ENCODE assay signal across 14 mouse cellular contexts in genomic region chr7:4732968-4733392, GRCm38 (mm10). TPM values are rescaled to one million over a fixed set of nuclear protein-coding genes. Genes with fewer than 3 reads are reported as not detected.
DNase-seq lines count a peak whose midpoint lies in the region; ATAC-seq and TF ChIP-seq lines count a peak whose summit lies in the region.
"Had no signal": no experiment of that assay in that cellular context is flagged by ENCODE, and none has a peak within 500 bp of the region (broad histone marks: within the 10 kb centered on the region; RNA-seq: fewer than 3 reads in every experiment).

No protein-coding gene starts in this region.

- H3K27me3 ChIP-seq in kidney, adult 2 months (replicated peaks; ENCODE audit: control insufficient read depth, insufficient read depth, low read length), result no peaks in the 10 kb centered on the region
- no peaks in the 10 kb centered on the region for H3K27me3 ChIP-seq in kidney, embryonic 16.5 days (ENCODE audit: insufficient read depth, low read length)
- H3K27me3 ChIP-seq in intestine, postnatal 0 days (replicated peaks; ENCODE audit: control insufficient read depth, insufficient read depth, low read length), result no peaks in the 10 kb centered on the region
- H3K27me3 ChIP-seq in liver, embryonic 14.5 days (ENCODE audit: control insufficient read depth, insufficient read depth, low read length), result no peaks in the 10 kb centered on the region
- H3K27me3 ChIP-seq in hindbrain, embryonic 11.5 days (ENCODE audit: control insufficient read depth, insufficient read depth, low read length), result no peaks in the 10 kb centered on the region
- H3K27me3 ChIP-seq: hindbrain, embryonic 15.5 days had no signal

- H3K9me3 ChIP-seq in kidney, embryonic 16.5 days (ENCODE audit: low read length), result no peaks in the 10 kb centered on the region
- no peaks in the 10 kb centered on the region for H3K9me3 ChIP-seq in intestine, postnatal 0 days (ENCODE audit: control insufficient read depth)
- no peaks in the 10 kb centered on the region for H3K9me3 ChIP-seq in liver, embryonic 14.5 days (ENCODE audit: control insufficient read depth, low read length)
- H3K9me3 ChIP-seq in hindbrain, embryonic 11.5 days (ENCODE audit: control insufficient read depth, low read length), result no peaks in the 10 kb centered on the region
- H3K9me3 ChIP-seq: hindbrain, embryonic 15.5 days had no signal

- peak; percentile 74 for DNase-seq in kidney, adult 2 months
- DNase-seq in liver, embryonic 14.5 days (ENCODE audit: low read depth in 3 of 3, low spot score in 3 of 3), result no peak
- DNase-seq in cerebellum, adult 11-12 months, result no peak
- DNase-seq in thymus, postnatal 14 days, result no peak
- DNase-seq in left cerebral cortex, postnatal 14 days (ENCODE audit: low spot score in 2 of 2), result no peak
- DNase-seq in hindbrain, embryonic 11.5 days (ENCODE audit: low spot score), result no peak
- DNase-seq: lung, adult 18-20 months had no signal

- peaks cover 18% of the 10 kb centered on the region; the same call in 1 of the 2 replicates for H3K4me1 ChIP-seq in kidney, adult 2 months (ENCODE audit: control insufficient read depth, insufficient read depth, low read length)
- no peaks in the 10 kb centered on the region for H3K4me1 ChIP-seq in kidney, embryonic 16.5 days (ENCODE audit: insufficient read depth, low read length)
- H3K4me1 ChIP-seq in intestine, postnatal 0 days (replicated peaks; ENCODE audit: control insufficient read depth, insufficient read depth, low read length), result no peaks in the 10 kb centered on the region
- H3K4me1 ChIP-seq in liver, embryonic 14.5 days (replicated peaks; ENCODE audit: control insufficient read depth in 2 of 2, insufficient read depth in 2 of 2, low read length in 1 of 2), result peaks cover 12 to 14% of the 10 kb centered on the region in 2 experiments
- H3K4me1 ChIP-seq in hindbrain, embryonic 11.5 days (replicated peaks; ENCODE audit: control insufficient read depth, insufficient read depth, low read length), result no peaks in the 10 kb centered on the region
- H3K4me1 ChIP-seq: heart, embryonic 12.5 days; hindbrain, embryonic 15.5 days had no signal

- no peaks in the 10 kb centered on the region for H3K36me3 ChIP-seq in kidney, adult 2 months (ENCODE audit: control insufficient read depth, insufficient read depth, low read length)
- no peaks in the 10 kb centered on the region for H3K36me3 ChIP-seq in kidney, embryonic 16.5 days (ENCODE audit: insufficient read depth, low read length)
- no peaks in the 10 kb centered on the region for H3K36me3 ChIP-seq in intestine, postnatal 0 days (ENCODE audit: control insufficient read depth, insufficient read depth)
- H3K36me3 ChIP-seq in liver, embryonic 14.5 days (replicated peaks; ENCODE audit: control insufficient read depth, insufficient read depth, low read depth), result no peaks in the 10 kb centered on the region
- no peaks in the 10 kb centered on the region for H3K36me3 ChIP-seq in hindbrain, embryonic 11.5 days (ENCODE audit: control insufficient read depth, insufficient read depth, low read length)
- H3K36me3 ChIP-seq: heart, embryonic 12.5 days; hindbrain, embryonic 15.5 days had no signal

- 37% methylated on average over 6 of the region's 6 CpGs for WGBS in kidney, adult 2 months
- WGBS in kidney, embryonic 16.5 days, result 63% methylated on average over 6 of the region's 6 CpGs
- WGBS in intestine, postnatal 0 days, result 27% methylated on average over 6 of the region's 6 CpGs
- WGBS in liver, embryonic 14.5 days (ENCODE audit: insufficient replicate concordance), result 21% methylated on average over 6 of the region's 6 CpGs
- WGBS in hindbrain, embryonic 11.5 days, result 77% methylated on average over 6 of the region's 6 CpGs

- no peak for ATAC-seq in kidney, embryonic 16.5 days (ENCODE audit: low FRiP score, low TSS enrichment)
- ATAC-seq in intestine, postnatal 0 days, result peak; percentile 99
- ATAC-seq in liver, embryonic 14.5 days (ENCODE audit: insufficient read depth), result peak; percentile 82
- no peak for ATAC-seq in hindbrain, embryonic 11.5 days (ENCODE audit: low FRiP score)

- intact Hi-C loops in left cerebral cortex, postnatal 14 days (cut with DNase I), result no loop called here

- TF ChIP-seq EP300 in liver, embryonic 14.5 days (IDR thresholded peaks at IDR 0.05; ENCODE audit: low read depth), result peak; percentile 66

- TF ChIP-seq POLR2A in kidney, adult 2 months (IDR thresholded peaks at IDR 0.05; ENCODE audit: low read depth, low read length), result no peak

- H3K27ac ChIP-seq in kidney, adult 2 months (ENCODE audit: insufficient read depth, low read depth, low read length), result no peak overlapping the region
- no peak overlapping the region for H3K27ac ChIP-seq in kidney, embryonic 16.5 days (ENCODE audit: low read length)
- H3K27ac ChIP-seq in intestine, postnatal 0 days (ENCODE audit: low read depth, low read length), result no peak overlapping the region
- peak overlapping the region; percentile 46; the same call in 1 of the 2 replicates for H3K27ac ChIP-seq in liver, embryonic 14.5 days
- H3K27ac ChIP-seq in hindbrain, embryonic 11.5 days (ENCODE audit: low read depth, low read length), result no peak overlapping the region
- H3K27ac ChIP-seq: hindbrain, embryonic 15.5 days had no signal

- H3K4me2 ChIP-seq in kidney, embryonic 16.5 days (replicated peaks; ENCODE audit: low read depth, low read length), result no peak overlapping the region
- no peak overlapping the region for H3K4me2 ChIP-seq in intestine, postnatal 0 days (replicated peaks; ENCODE audit: low read depth)
- H3K4me2 ChIP-seq in liver, embryonic 14.5 days (ENCODE audit: low read depth), result peak overlapping the region; percentile 34
- no peak overlapping the region for H3K4me2 ChIP-seq in hindbrain, embryonic 11.5 days (replicated peaks; ENCODE audit: low read depth, low read length)
- H3K4me2 ChIP-seq: heart, embryonic 12.5 days; hindbrain, embryonic 15.5 days; midbrain, embryonic 11.5 days had no signal

- no peak overlapping the region for H3K9ac ChIP-seq in kidney, embryonic 16.5 days (replicated peaks; ENCODE audit: low read length)
- no peak overlapping the region for H3K9ac ChIP-seq in intestine, postnatal 0 days (ENCODE audit: low read depth, low read length)
- peak overlapping the region; percentile 20; the same call in 1 of the 2 replicates for H3K9ac ChIP-seq in liver, embryonic 14.5 days (replicated peaks)
- H3K9ac ChIP-seq in hindbrain, embryonic 11.5 days (ENCODE audit: low read depth, low read length), result no peak overlapping the region
- H3K9ac ChIP-seq: heart, embryonic 12.5 days; hindbrain, embryonic 15.5 days had no signal

- H3K4me3 ChIP-seq in kidney, adult 2 months (ENCODE audit: insufficient read depth, low read depth, low read length), result no peak overlapping the region
- no peak overlapping the region for H3K4me3 ChIP-seq in kidney, embryonic 16.5 days (ENCODE audit: low read length)
- no peak overlapping the region for H3K4me3 ChIP-seq in intestine, postnatal 0 days (ENCODE audit: low read depth, low read length)
- no peak overlapping the region for H3K4me3 ChIP-seq in liver, embryonic 14.5 days (ENCODE audit: insufficient read depth in 1 of 2, low read depth in 2 of 2, low read length in 2 of 2)
- H3K4me3 ChIP-seq in hindbrain, embryonic 11.5 days (ENCODE audit: low read depth, low read length), result no peak overlapping the region
- H3K4me3 ChIP-seq: heart, embryonic 12.5 days; hindbrain, embryonic 15.5 days had no signal

- no peak for TF ChIP-seq CTCF in kidney, adult 2 months (conservative IDR thresholded peaks at IDR 0.05; ENCODE audit: insufficient read depth, insufficient read length, low read depth, low read length)
- TF ChIP-seq CTCF in intestine, postnatal 0 days (IDR thresholded peaks at IDR 0.05; ENCODE audit: low read depth), result peak; percentile 57
- peak; percentile 53; the same call in 1 of the 2 replicates for TF ChIP-seq CTCF in liver, embryonic 14.5 days (IDR thresholded peaks at IDR 0.05; ENCODE audit: low read depth)

RNA-seq across cellular contexts. Expression of gene Kmt5c, which starts 6.9 kb away (rescaled TPM):
- polyA plus RNA-seq in kidney, adult 2 months (2012; rRNA removed), result 83.2 and 101 TPM in 2 replicates
- 99.3 and 104 TPM in 2 replicates for polyA plus RNA-seq in kidney, embryonic 16.5 days (2015; fragmentation: Nextera tagmentation; extraction: Ambion mirVana)
- polyA plus RNA-seq in intestine, postnatal 0 days (2015; fragmentation: Nextera tagmentation; extraction: Ambion mirVana), result 35.8 and 40.2 TPM in 2 replicates
- 75.7 and 78.7 TPM in 2 replicates for polyA plus RNA-seq in liver, embryonic 14.5 days (2012; rRNA removed)
- polyA plus RNA-seq in liver, embryonic 14.5 days (2014; fragmentation: Nextera tagmentation; extraction: Ambion mirVana), result 37.8 and 44.7 TPM in 2 replicates
- 10 to 100 TPM; 37.1 to 43.3 TPM for total RNA-seq in left cerebral cortex, postnatal 14 days (2021)
- polyA plus RNA-seq in hindbrain, embryonic 11.5 days (2014; fragmentation: Nextera tagmentation; extraction: Ambion mirVana), result 64.3 and 69.2 TPM in 2 replicates

RNA-seq across cellular contexts. Expression of gene Tmem150b, which starts 7.9 kb away (rescaled TPM):
- polyA plus RNA-seq in kidney, adult 2 months (2012; rRNA removed), result 0.57 and 0.59 TPM in 2 replicates
- 0.07 and 0.08 TPM in 2 replicates for polyA plus RNA-seq in kidney, embryonic 16.5 days (2015; fragmentation: Nextera tagmentation; extraction: Ambion mirVana)
- 20.7 and 21.5 TPM in 2 replicates for polyA plus RNA-seq in intestine, postnatal 0 days (2015; fragmentation: Nextera tagmentation; extraction: Ambion mirVana)
- polyA plus RNA-seq in liver, embryonic 14.5 days (2012; rRNA removed), result 0.31 TPM in 2 replicates
- 0.18 TPM in 1 of 2 replicates, not detected in the other for polyA plus RNA-seq in liver, embryonic 14.5 days (2014; fragmentation: Nextera tagmentation; extraction: Ambion mirVana)
- under 1 TPM in 1 of 2 experiments, not detected in 1; 0.21 TPM for total RNA-seq in left cerebral cortex, postnatal 14 days (2021)
- polyA plus RNA-seq in hindbrain, embryonic 11.5 days (2014; fragmentation: Nextera tagmentation; extraction: Ambion mirVana), result 0.22 and 0.26 TPM in 2 replicates
- total RNA-seq: left cerebral cortex, adult 18-20 months had no signal
- polyA plus RNA-seq: heart, embryonic 12.5 days; midbrain, embryonic 11.5 days had no signal

RNA-seq across cellular contexts. Expression of gene Cox6b2, which starts 19.9 kb away (rescaled TPM):
- polyA plus RNA-seq in kidney, adult 2 months (2012; rRNA removed), result 62.7 and 84.5 TPM in 2 replicates
- polyA plus RNA-seq in kidney, embryonic 16.5 days (2015; fragmentation: Nextera tagmentation; extraction: Ambion mirVana), result 71.2 and 71.4 TPM in 2 replicates
- polyA plus RNA-seq in intestine, postnatal 0 days (2015; fragmentation: Nextera tagmentation; extraction: Ambion mirVana), result 48.5 and 48.8 TPM in 2 replicates
- polyA plus RNA-seq in liver, embryonic 14.5 days (2012; rRNA removed), result 111 and 119 TPM in 2 replicates
- polyA plus RNA-seq in liver, embryonic 14.5 days (2014; fragmentation: Nextera tagmentation; extraction: Ambion mirVana), result 81.9 and 88.1 TPM in 2 replicates
- total RNA-seq in left cerebral cortex, postnatal 14 days (2021), result 1 to 10 TPM; 5.1 to 5.7 TPM
- 28.0 and 28.5 TPM in 2 replicates for polyA plus RNA-seq in hindbrain, embryonic 11.5 days (2014; fragmentation: Nextera tagmentation; extraction: Ambion mirVana)

RNA-seq across cellular contexts. Expression of gene Fam71e2, which starts 38.1 kb away (rescaled TPM):
- 0.08 and 0.09 TPM in 2 replicates for polyA plus RNA-seq in kidney, adult 2 months (2012; rRNA removed)
- not detected in 2 replicates for polyA plus RNA-seq in kidney, embryonic 16.5 days (2015; fragmentation: Nextera tagmentation; extraction: Ambion mirVana)
- not detected in 2 replicates for polyA plus RNA-seq in intestine, postnatal 0 days (2015; fragmentation: Nextera tagmentation; extraction: Ambion mirVana)
- not detected in 2 replicates for polyA plus RNA-seq in liver, embryonic 14.5 days (2012; rRNA removed)
- polyA plus RNA-seq in liver, embryonic 14.5 days (2014; fragmentation: Nextera tagmentation; extraction: Ambion mirVana), result not detected in 2 replicates
- total RNA-seq in left cerebral cortex, postnatal 14 days (2021), result not detected
- polyA plus RNA-seq in hindbrain, embryonic 11.5 days (2014; fragmentation: Nextera tagmentation; extraction: Ambion mirVana), result not detected in 2 replicates
- total RNA-seq: left cerebral cortex, adult 18-20 months had no signal
- polyA plus RNA-seq: heart, embryonic 12.5 days; hindbrain, embryonic 15.5 days; midbrain, embryonic 11.5 days; neural tube, embryonic 11.5 days had no signal

RNA-seq across cellular contexts. Expression of gene Brsk1, which starts 42.6 kb away (rescaled TPM):
- polyA plus RNA-seq in kidney, adult 2 months (2012; rRNA removed), result 1.7 and 2.3 TPM in 2 replicates
- polyA plus RNA-seq in kidney, embryonic 16.5 days (2015; fragmentation: Nextera tagmentation; extraction: Ambion mirVana), result 1.2 and 1.3 TPM in 2 replicates
- polyA plus RNA-seq in intestine, postnatal 0 days (2015; fragmentation: Nextera tagmentation; extraction: Ambion mirVana), result 0.89 and 0.98 TPM in 2 replicates
- 0.39 and 0.54 TPM in 2 replicates for polyA plus RNA-seq in liver, embryonic 14.5 days (2012; rRNA removed)
- polyA plus RNA-seq in liver, embryonic 14.5 days (2014; fragmentation: Nextera tagmentation; extraction: Ambion mirVana), result not detected in 2 replicates
- total RNA-seq in left cerebral cortex, postnatal 14 days (2021), result 100 to 1,000 TPM; 330 to 331 TPM
- 3.1 and 5.1 TPM in 2 replicates for polyA plus RNA-seq in hindbrain, embryonic 11.5 days (2014; fragmentation: Nextera tagmentation; extraction: Ambion mirVana)

Comparison
In these comparisons a context has a peak if more than half of its experiments do, and no peak if none do; other contexts are left out.
1. ATAC-seq: peak in intestine, postnatal 0 days (single experiment) and liver, embryonic 14.5 days (single experiment); none in kidney, embryonic 16.5 days (single experiment) and hindbrain, embryonic 11.5 days (single experiment).
2. RNA of gene Tmem150b, which starts 7.9 kb away (polyA plus RNA-seq): 20.7 to 21.5 TPM in intestine, postnatal 0 days; 0.57 to 0.59 TPM in kidney, adult 2 months, 0.18 to 0.31 TPM in liver, embryonic 14.5 days, 0.22 to 0.26 TPM in hindbrain, embryonic 11.5 days and 0.07 to 0.08 TPM in kidney, embryonic 16.5 days; every median in the first group is over 10 times any median in the second.